Mouse (Mus musculus) midbrain, embryonic 16.5 days (tissue): ENCODE results near the gene Trp53i13. TPM values are rescaled to one million over a fixed set of nuclear protein-coding genes. Genes with fewer than 3 reads are reported as not detected.
A peak's percentile ranks its signal among the peaks of the same experiment; 100 is the strongest.

Experiments
- ATAC-seq: fragments of 200-750 bp; cut with Nextera tagmentation; 2 replicates; pipeline ENCODE4 v1.8.0; 2017; ENCODE audit warnings: moderate TSS enrichment
- H3K27ac ChIP-seq: fragments of 300-500 bp; sonication (generic); 2 replicates; pipeline ENCODE4 v1.5.1; 2014; ENCODE audit warnings: mild to moderate bottlenecking, low read length, mixed read lengths
- H3K27me3 ChIP-seq: fragments of 300-500 bp; sonication (generic); 2 replicates; pipeline ENCODE4 v1.6.1; 2014; ENCODE audit warnings: low read depth, low read length, mixed read lengths; ENCODE audit not compliant: control insufficient read depth, insufficient read depth
- H3K36me3 ChIP-seq: fragments of 300-500 bp; sonication (generic); 2 replicates; pipeline ENCODE4 v1.6.1; 2014; ENCODE audit warnings: mild to moderate bottlenecking, low read length, moderate library complexity, mixed read lengths; ENCODE audit not compliant: control insufficient read depth, insufficient read depth
- H3K4me1 ChIP-seq: fragments of 300-500 bp; sonication (generic); 2 replicates; pipeline ENCODE4 v1.6.1; 2014; ENCODE audit warnings: mild to moderate bottlenecking, low read length, mixed read lengths; ENCODE audit not compliant: control insufficient read depth, insufficient read depth
- H3K4me2 ChIP-seq: fragments of 300-500 bp; sonication (generic); 2 replicates; pipeline ENCODE4 v1.6.1; 2014; ENCODE audit warnings: mild to moderate bottlenecking, low read length, mixed read lengths
- H3K4me3 ChIP-seq: fragments of 300-500 bp; sonication (generic); 2 replicates; pipeline ENCODE4 v1.5.1; 2014; ENCODE audit warnings: low read depth, mild to moderate bottlenecking, low read length, moderate library complexity, mixed read lengths
- H3K9ac ChIP-seq: fragments of 300-500 bp; sonication (generic); 2 replicates; pipeline ENCODE4 v1.6.1; 2014; ENCODE audit warnings: low read depth, low read length, mixed read lengths
- H3K9me3 ChIP-seq: fragments of 300-500 bp; sonication (generic); replicated peaks from 2 replicates; pipeline ENCODE4 v1.6.1; 2014; ENCODE audit warnings: mild to moderate bottlenecking, low read length, mixed read lengths; ENCODE audit not compliant: control insufficient read depth, poor library complexity, severe bottlenecking
- WGBS: fragments of 180-500 bp; shearing (Covaris S2); extraction: QIAGEN DNeasy Blood & Tissue Kit; methylation state at CpG from one replicate; pipeline ENCODE4 v1.1.7; 2014; 5-methylcytosine and 5-hydroxymethylcytosine counted together
- polyA plus RNA-seq: library from polyadenylated mRNA; unstranded; fragments of >200 nt; fragmentation: Nextera tagmentation; extraction: Ambion mirVana; gene quantifications from 2 replicates; pipeline ENCODE4 v1.2.1, GENCODE M21; 2015

Gene Trp53i13
- polyA plus RNA-seq, 1 experiment from 2014 or later: 12.6 TPM

DNA sequence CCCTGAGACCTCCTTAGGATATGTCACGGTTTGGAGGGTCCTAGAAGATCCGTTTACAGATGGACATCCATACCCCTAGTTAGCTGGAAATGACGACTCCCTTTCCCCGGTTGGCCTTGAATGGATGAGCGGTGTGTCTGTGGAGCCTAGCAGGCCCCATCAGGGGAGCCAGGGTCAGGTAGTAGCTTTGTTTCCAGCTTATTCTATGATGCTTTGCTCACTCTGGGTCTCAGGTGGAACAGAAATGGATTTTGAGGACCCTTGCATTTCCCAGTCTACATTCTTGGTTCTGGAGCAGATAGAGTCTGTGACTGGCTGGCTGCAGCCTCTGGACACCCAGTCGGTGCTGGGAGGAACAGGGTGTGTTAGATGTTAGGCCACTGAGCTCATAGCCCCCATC is 21.0 kb downstream of the Trp53i13 start:
- Histone ChIP-seq H3K4me3 (peak overlapping the region; percentile 68), H3K36me3 (no peaks in the 10 kb centered on the region), H3K27me3 (no peaks in the 10 kb centered on the region), H3K9me3 (no peaks in the 10 kb centered on the region), H3K4me1 (peaks cover 46% of the 10 kb centered on the region), H3K27ac (no peak overlapping the region; the same call in 1 of the 2 replicates), H3K4me2 (peak overlapping the region; percentile 90), H3K9ac (peak overlapping the region; percentile 96)
- no peak for ATAC-seq
- 77% methylated on average over 6 of the region's 6 CpGs for WGBS

DNA sequence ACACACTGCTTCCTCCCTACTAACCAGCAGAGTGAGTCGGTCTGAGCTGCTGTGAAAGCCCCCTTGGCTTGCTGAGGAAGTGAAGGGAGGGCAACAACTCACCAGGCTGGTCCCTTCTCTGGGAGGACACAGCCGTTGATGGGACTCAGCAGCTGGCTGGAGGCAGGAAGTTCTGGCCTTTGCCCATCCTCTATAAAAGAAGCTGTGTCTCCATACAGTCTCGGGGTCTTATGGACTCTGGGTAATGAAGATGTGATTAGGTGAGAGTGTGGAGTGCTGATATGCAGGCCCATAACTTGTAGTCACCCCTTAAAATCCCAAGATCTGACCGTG is 21.5 kb downstream of the Trp53i13 start:
- peak overlapping the region; percentile 68 for H3K4me3 ChIP-seq
- H3K4me2 ChIP-seq: peak overlapping the region; percentile 90
- no peak for ATAC-seq
- peak overlapping the region; percentile 96 for H3K9ac ChIP-seq
- no peaks in the 10 kb centered on the region for H3K9me3 ChIP-seq
- 28% methylated on average over 4 of the region's 4 CpGs for whole genome bisulfite sequencing
- H3K27me3 ChIP-seq: no peaks in the 10 kb centered on the region
- H3K36me3 ChIP-seq: no peaks in the 10 kb centered on the region
- peak overlapping the region; percentile 92 for H3K27ac ChIP-seq
- H3K4me1 ChIP-seq: peaks cover 46% of the 10 kb centered on the region

DNA sequence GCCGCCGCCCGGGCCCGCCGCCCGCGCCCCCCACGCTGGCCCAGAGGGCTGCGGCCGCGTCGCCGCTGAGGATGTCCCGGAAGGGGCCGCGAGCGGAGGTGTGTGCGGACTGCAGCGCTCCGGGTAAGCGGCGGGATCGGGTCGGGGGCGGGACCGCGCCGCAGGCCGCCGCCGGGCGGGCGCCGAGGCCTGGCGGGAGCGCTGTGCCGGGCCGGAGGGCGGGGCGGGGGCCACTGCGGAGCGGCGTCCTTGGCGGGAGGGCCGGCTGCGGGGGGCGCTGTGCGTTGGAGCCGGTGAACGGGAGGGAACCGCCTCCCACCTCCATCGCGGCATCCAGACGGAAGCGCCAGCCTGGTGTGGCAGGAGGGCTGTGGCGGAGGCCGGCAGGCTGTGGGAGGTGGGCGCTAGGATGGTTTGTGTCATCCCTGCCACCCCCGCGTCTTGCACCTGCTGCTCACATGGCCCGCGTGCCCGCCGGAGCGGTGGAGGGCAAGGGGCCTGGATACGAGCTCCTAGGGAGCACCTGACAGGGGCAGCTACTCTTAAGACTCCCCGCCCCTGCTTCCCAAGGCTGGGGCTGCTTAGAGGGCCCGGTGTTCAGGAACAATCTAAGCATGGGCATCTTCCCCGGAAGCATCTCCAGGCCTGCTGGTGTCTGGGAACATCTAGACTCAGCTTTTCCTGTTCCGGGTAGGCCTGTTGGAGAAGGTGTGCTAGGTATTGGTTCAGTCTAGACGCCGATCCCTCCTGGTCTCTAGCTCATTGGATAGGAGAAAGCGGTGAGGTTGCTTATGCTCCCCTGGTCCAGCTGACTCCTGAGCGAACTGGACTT is 22.1 kb downstream of the Trp53i13 start, which contains the start of gene Git1:
Gene Git1 (plus strand): TSS at position 51 of the 832 bp plus-strand sequence.
- no peaks in the 10 kb centered on the region for H3K9me3 ChIP-seq
- peak within 1 kb of the TSS; percentile 94 for H3K4me2 ChIP-seq
- no peaks in the 10 kb centered on the region for H3K36me3 ChIP-seq
- H3K9ac ChIP-seq: peak within 1 kb of the TSS; percentile 96
- H3K27me3 ChIP-seq: no peaks in the 10 kb centered on the region
- H3K27ac ChIP-seq: peak within 1 kb of the TSS; percentile 92
- 1% methylated on average over 49 of the region's 74 CpGs for WGBS
- H3K4me3 ChIP-seq: peak within 1 kb of the TSS; percentile 68
- ATAC-seq: no peak
- H3K4me1 ChIP-seq: peaks cover 46% of the 10 kb centered on the region

DNA sequence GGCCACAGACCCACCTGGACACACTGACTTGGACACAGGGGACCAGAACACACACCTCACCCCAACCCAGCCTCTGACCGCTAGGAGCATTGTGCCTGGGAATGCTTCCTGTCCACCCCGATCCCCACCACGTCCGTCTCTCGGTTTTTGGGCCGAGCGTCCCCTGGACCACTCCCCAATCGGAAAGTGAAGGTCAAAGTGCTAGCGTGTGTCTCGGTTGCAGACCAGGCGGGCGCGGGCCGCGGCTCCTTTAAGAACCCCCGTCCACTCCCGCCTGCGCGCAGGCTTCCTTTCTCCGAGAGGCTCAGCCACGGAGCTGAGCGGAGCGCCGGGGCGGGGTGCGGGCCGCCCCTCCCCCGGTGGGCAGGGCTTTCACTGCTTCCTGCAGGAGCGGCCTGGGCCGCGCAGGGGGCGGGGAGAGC is 22.9 kb downstream of the Trp53i13 start:
- no peaks in the 10 kb centered on the region for H3K27me3 ChIP-seq
- no peaks in the 10 kb centered on the region for H3K9me3 ChIP-seq
- H3K4me1 ChIP-seq: peaks cover 53% of the 10 kb centered on the region
- ATAC-seq: peak; percentile 71
- WGBS: under 1% methylated on average over 21 of the region's 32 CpGs
- H3K4me3 ChIP-seq: peak overlapping the region; percentile 68
- H3K27ac ChIP-seq: peak overlapping the region; percentile 92
- H3K36me3 ChIP-seq: no peaks in the 10 kb centered on the region
- H3K9ac ChIP-seq: peak overlapping the region; percentile 96
- peak overlapping the region; percentile 94 for H3K4me2 ChIP-seq

DNA sequence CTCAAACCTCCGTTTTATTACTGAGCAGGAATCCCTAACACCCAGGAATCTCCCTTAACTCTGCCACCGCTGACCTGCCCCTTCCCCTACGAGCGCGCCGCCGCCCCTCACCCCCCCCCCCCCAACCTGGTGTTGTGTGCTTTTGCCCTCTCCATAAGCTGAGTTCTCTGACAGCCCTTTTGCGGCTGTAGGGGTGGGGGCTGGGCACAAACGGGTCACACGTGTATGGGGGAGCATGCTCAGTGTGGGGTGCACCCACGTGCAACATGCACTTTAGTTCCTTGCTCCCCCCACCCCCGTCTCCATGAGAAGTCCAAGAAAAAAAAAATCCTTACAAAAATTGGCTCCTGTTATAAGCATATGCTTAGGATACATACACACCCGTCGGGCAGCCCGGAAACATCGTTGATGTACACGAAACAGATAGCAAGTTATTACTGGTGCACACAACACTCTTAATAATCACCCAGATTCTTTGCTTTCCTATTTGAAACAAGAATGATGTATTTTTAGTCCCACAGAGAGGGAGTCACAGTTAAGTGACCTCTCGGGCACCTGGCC is 23.4 kb downstream of the Trp53i13 start:
- Histone ChIP-seq H3K27ac (peak overlapping the region; percentile 92), H3K4me3 (peak overlapping the region; percentile 68), H3K9me3 (no peaks in the 10 kb centered on the region), H3K36me3 (no peaks in the 10 kb centered on the region), H3K27me3 (no peaks in the 10 kb centered on the region), H3K4me2 (peak overlapping the region; percentile 94), H3K9ac (peak overlapping the region; percentile 96), H3K4me1 (peaks cover 55% of the 10 kb centered on the region)
- WGBS: under 1% methylated on average over 18 of the region's 18 CpGs
- no peak for ATAC-seq

DNA sequence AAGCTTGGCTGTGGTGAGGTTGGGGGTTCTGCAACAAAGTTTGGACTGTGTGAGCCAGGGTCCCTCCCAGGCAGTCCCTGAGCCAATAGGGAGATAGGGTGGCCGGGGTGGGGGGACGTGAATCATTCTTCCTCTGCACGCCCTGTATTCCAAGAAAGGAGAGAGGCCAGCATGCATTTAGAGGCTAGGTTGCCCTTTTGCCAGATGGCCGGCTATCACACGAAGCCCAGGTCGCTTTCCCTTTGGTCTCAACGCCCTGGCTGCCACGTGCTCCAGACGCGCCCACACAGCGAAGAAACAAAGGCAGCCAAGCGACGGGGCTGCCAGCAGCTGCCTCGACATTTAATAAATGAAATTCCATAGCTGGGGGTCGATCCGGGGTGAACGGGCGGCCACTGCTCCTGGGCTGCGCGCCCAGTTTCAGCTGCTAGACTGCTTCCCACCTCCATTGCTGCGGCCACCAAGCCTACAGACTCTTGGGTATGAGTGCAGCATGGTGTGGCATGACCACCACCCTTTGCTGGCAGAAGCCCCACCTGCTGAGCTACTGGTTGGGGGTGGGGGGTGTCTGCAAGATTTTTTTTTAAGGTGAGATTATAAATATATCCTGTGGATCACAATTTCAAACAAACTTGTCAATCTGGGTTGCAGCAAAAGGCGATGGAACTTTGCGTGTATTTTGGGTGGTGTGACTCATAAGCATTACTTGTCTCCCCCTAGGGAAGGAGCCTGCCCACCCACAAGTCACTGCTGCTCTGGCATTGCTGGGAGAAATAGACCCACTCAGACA is 24.1 kb downstream of the Trp53i13 start:
- H3K27ac ChIP-seq: peak overlapping the region; percentile 92
- no peaks in the 10 kb centered on the region for H3K27me3 ChIP-seq
- peak overlapping the region; percentile 94 for H3K4me2 ChIP-seq
- peak overlapping the region; percentile 68 for H3K4me3 ChIP-seq
- no peaks in the 10 kb centered on the region for H3K36me3 ChIP-seq
- ATAC-seq: peak; percentile 37
- H3K9me3 ChIP-seq: no peaks in the 10 kb centered on the region
- H3K9ac ChIP-seq: peak overlapping the region; percentile 96
- under 1% methylated on average over 23 of the region's 23 CpGs for WGBS
- peaks cover 59% of the 10 kb centered on the region for H3K4me1 ChIP-seq

DNA sequence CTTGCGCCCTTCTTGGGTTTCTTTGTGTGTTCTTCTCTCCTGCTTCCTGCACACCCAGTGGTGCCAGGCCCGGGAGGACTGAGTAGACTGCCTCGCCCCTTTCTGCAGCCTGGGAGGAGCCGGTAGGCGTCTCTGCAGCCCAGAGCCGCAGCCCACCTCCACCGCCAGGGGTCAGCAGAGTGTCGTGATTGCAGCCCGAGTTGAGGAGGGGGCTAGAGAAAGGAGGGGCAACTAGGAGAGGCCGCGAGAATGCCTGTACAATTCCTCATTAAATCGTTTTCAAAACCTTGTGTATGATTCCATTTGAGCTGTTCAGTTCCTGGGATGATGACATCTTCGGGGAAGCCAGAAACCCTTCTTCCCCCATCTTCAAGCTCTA is 24.7 kb downstream of the Trp53i13 start:
- 0% methylated on average over 13 of the region's 13 CpGs for WGBS
- H3K4me2 ChIP-seq: peak overlapping the region; percentile 94
- H3K27ac ChIP-seq: peak overlapping the region; percentile 92
- no peaks in the 10 kb centered on the region for H3K9me3 ChIP-seq
- ATAC-seq: peak; percentile 69
- peaks cover 65% of the 10 kb centered on the region for H3K4me1 ChIP-seq
- no peaks in the 10 kb centered on the region for H3K27me3 ChIP-seq
- H3K4me3 ChIP-seq: peak overlapping the region; percentile 68
- H3K36me3 ChIP-seq: no peaks in the 10 kb centered on the region
- H3K9ac ChIP-seq: peak overlapping the region; percentile 96

DNA sequence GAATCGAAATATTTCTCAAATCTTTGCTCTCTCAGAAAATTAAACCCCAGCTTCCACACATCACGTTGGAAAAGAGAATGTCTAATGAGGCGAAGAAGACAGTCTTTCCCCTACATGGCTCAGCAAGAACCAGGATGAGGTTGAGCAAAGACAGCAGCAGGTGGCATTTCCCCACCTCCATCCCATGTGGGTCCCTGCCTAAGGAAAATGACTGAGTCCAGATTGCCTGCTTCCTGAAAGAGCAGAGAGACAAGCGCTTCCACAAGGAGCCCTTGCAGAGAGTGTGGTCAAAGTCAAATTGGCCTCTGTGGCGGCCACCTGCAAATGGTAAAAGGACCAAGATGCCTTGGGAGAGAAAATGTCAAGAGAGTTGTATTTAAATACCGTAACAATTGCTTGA is 25.3 kb downstream of the Trp53i13 start:
- Histone ChIP-seq H3K9me3 (no peaks in the 10 kb centered on the region), H3K36me3 (no peaks in the 10 kb centered on the region), H3K9ac (peak overlapping the region; percentile 91), H3K27ac (peak overlapping the region; percentile 92), H3K4me3 (peak overlapping the region; percentile 91), H3K27me3 (no peaks in the 10 kb centered on the region), H3K4me2 (peak overlapping the region; percentile 94), H3K4me1 (peaks cover 71% of the 10 kb centered on the region)
- no peak for ATAC-seq
- WGBS: 69% methylated on average over 6 of the region's 6 CpGs
